Mouse (Mus musculus) testis, postnatal 10 days (tissue): ENCODE measurements at regions not wholly inside any gene's neighbourhood (a gene's known extent, or its start where the extent isn't known, plus 50 kb on each side); places are given as distances from the start of the nearest gene placed in this dataset.

Experiments
- DNase-seq: peaks from one replicate; pipeline ENCODE4 v3.0.0; 2021; ENCODE audit warnings: low spot score

- DNase-seq: no peak
Measured at GRCm38 (mm10) chr6:147755750-147756523, 280.3 kb downstream of the Ccdc91 start.

- DNase-seq: no peak
Measured at GRCm38 (mm10) chr6:147759485-147759884, 283.9 kb downstream of the Ccdc91 start.

GRCm38 (mm10) chr6:147760113-147760512, 284.5 kb downstream of the Ccdc91 start:
- DNase-seq: no peak

DNA sequence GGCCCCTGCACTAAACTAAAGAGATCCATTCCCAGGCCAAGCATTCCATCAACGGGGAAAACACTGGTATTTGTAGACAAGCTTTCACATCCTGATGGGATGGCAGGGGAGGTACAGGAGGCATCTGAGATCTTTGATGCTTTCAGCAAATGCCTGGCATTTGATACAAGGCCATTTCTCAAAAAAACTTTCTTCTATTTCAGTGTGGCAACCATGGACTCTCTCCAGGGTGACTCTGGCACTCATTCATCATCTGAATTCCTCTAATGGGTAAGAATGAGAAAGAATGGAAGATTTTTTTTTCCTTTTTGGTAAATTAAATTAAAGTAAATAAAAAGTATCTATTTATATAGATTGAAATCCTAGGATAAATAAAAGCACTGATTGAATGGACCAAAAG, 281.8 kb upstream of the Far2 start:
- DNase-seq: no peak

- no peak for DNase-seq
Measured at GRCm38 (mm10) chr6:147769180-147769579, 277.9 kb upstream of the Far2 start.

DNA sequence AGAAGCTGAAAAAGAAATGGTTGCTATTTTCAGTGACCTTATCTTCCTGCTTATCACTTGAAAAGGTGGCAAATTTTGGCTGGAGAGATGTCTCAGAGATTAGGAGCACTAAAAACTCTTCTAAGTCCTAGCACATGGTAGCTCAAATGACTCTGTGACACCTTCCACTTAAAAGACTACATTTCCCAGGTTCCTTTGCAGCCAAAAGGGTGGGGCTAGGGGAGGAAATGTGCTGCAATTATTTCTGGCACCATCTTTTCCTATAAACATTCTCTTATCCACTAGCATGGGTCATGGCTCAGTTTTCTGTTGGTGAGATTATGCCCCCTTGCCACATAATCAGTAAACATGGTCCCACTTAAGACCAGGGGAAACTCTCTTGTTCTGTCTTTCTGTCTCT, 277.0 kb upstream of the Far2 start:
- DNase-seq: no peak

- no peak for DNase-seq
Measured at GRCm38 (mm10) chr6:147771411-147771810, 275.6 kb upstream of the Far2 start.

GRCm38 (mm10) chr6:147773904-147774303, 273.2 kb upstream of the Far2 start:
- DNase-seq: no peak

GRCm38 (mm10) chr6:147774626-147775025, 272.4 kb upstream of the Far2 start:
- DNase-seq: no peak

GRCm38 (mm10) chr6:147779466-147779865, 267.6 kb upstream of the Far2 start:
- no peak for DNase-seq

DNA sequence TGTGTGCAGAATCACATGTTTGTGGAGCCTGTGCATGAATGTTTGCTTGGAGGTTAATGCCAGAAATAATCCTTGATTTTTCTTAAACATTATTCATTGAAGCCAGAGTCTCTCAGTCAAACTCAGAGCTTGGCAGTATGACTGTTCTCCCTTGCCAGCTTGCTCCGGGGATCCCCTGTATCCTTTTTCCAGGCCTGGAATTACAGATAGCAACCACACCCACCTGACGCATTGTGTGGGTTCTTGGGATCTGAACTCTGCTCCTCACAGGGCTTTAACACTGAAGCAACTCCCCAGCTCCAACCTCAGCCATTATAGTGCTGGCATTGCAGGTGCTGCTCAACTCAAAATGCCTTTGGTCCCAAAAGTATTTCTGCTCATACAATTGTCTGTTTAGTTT, 262.8 kb upstream of the Far2 start:
- no peak for DNase-seq

DNA sequence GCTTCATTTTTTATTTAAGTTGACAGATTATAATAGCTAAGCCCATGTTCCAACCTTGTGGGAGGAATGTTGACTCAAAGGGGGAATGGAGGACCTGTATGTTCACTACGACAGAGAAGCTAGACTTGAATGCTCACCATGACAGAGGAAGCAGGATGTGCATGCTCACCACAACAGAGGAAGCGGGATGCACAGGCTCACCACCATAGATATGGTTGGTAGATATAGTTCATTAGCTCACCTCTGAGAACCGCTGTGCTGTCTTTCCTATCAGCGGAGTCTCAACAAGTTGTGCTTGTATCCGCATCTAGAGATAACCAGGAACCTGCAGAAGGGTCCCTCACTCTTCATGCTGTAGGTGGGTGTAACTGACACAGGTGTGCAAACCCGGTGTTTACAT, 262.2 kb upstream of the Far2 start:
- DNase-seq: no peak

DNA sequence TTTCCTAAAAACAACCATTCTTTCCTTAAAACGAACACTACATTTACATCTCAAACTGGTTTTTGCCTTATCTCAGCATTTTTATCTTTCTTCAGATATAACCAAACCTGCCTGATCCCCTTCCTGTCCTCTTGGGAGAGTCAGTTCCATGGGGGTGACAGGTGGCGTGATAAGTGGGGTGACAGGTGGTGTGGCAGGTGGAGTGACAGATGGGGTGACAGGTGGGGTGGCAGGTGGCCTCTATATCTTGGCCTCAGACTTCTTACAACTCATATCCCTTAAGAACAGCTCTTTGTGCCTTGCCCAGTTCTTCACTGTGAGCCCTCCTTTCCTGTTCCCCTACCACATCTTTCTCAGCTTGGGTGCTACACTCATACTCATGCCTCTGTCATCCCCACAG, 259.0 kb upstream of the Far2 start:
- DNase-seq: no peak

GRCm38 (mm10) chr6:147789112-147789511, 257.9 kb upstream of the Far2 start:
- DNase-seq: no peak

- no peak for DNase-seq
Measured at GRCm38 (mm10) chr6:147793811-147794210, 253.2 kb upstream of the Far2 start.

DNA sequence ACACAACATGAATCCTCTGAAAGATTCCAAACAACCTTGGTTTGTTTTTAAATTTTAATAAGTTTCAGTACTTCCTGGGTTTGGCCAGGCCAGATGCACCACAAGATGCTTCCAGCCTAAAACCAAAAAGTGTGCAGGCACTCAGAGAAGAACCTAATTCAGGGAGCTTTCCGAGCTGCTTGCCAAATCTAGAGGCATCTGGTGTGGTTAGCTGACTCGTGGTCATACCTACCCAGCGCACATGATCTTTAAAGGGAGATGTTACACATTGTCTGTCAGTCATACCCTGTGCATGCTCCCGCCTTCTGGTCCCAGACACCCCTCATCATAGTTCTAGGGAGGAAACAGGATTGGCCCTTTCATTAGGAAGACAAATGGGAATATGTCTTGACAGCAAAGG, 252.7 kb upstream of the Far2 start:
- no peak for DNase-seq

DNA sequence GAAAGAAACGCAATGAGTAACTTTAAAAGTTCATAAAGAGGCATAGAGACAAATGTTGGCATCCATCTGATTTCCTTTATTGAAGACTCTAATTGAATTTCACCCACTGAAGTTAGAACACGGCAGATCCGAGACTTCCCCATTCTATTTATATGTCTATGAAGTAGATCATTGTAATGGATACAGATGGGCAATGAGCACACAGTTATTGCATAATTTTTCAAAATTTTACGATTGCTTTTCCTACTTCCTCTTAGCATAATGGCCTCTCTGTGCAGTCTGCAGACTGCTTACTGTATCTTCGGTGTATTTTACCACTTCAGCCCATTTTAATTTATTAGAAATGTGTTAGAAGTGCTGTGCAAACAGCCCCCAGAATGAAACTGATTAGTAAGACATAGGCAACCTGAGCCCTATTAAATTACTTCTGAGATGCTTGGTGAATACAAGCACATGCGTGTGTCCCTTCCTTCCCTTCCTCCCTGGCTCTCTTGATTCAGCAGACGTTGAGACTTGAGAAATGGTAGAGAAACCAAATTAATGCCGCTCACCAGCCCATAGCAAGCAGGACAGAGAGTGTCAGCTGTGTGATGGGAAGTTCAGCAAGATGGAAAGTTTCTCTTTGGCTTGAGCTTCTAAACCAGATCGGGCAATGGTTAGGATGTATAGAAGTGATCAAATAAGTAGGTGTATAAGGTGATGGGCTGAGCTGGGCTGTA, 247.9 kb upstream of the Far2 start:
- DNase-seq: no peak

DNA sequence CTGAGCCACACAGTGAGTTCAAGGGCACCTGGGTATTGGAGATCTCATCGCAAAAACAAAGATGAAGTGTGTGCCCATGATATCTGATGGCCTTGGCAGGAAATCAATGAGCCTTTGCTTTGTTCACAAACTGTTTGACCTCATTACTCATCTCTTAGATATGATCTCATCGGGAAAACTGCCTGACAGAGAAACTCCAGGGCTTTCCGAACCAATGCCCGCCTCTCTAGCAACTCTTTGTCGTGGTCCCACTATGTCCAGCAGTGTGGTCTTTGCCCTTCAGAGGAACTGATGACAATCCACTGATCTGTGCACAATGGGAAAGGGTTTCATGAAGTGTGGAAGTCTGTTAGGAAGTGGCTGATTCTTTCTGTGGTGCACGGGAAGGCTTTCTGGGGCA, 247.2 kb upstream of the Far2 start:
- DNase-seq: no peak

GRCm38 (mm10) chr6:147800846-147801245, 246.2 kb upstream of the Far2 start:
- DNase-seq: no peak

DNA sequence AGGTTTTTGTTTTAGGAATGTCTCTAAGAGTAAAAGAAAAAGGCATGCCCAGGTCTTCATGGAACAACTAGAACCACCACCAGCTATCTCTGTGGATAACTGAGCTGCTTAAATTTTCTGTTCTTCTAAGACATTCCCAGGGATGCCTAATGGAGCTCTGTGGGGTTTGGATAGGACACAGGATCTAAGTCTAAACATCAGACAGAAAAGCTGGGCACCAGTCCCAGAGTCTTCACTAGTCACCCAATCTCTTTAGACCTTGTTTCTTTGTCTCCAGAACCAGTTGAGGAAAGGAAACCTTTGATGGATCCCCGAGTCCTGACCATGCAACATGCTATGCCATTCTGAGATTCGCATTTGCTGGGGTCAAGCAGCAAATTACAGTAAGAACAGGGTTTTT, 243.2 kb upstream of the Far2 start:
- DNase-seq: no peak

DNA sequence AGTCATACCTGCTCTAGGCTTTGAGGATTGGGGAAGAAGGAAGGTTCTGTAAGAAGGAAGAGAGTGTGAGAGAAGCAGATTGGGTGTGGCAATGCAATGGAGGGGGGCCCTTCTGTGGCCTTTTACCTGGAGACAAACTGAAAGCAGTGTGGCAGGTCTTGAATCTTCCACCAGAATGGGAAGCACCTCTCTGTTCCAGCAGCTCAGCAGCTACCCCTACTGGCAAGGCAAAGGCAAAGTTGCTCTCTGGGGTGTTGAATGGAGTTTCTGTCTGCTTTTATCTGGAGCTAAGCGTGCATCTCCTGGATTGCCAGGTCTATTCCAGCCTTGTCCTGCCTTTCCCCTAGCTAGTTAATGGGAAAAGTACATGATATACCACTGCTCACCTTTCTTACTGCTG, 236.3 kb upstream of the Far2 start:
- DNase-seq: peak; percentile 83

- DNase-seq: no peak
Measured at GRCm38 (mm10) chr6:147816861-147817260, 230.2 kb upstream of the Far2 start.

GRCm38 (mm10) chr6:147817262-147817661, 229.8 kb upstream of the Far2 start:
- no peak for DNase-seq

DNA sequence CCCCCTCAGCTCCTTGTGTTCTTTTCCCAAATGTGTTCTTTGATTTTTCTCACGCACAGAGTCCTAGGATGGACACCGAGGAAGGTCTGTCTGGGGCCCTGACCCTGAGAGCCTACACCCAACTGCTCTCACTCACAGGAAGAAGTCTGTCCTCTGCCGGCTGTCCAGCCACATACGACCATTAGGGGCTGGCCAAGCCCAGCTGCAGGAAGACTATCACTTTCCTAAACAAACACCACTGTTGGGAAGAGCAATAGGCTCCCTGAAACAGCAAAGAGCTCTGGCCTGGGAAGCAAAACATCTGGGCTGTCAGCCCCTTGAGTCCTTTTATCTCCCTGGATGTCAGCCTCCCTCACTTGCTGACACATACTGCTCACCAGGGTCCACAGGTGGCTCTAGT, 224.8 kb upstream of the Far2 start:
- DNase-seq: no peak
